Mouse (Mus musculus) testis, adult 2 months (tissue): ENCODE data around the gene Enah.

Experiments
- CTCF ChIP-seq: fragments of 200-500 bp; IDR thresholded peaks from 2 replicates; pipeline ENCODE4 v1.5.1; 2012; ENCODE audit warnings: low read depth, mild to moderate bottlenecking, inconsistent platforms, low read length, moderate library complexity; ENCODE audit not compliant: control insufficient read depth, insufficient read depth, insufficient replicate concordance
- POLR2A ChIP-seq: fragments of 200-500 bp; IDR thresholded peaks from 2 replicates; pipeline ENCODE4 v1.6.1; 2012; ENCODE audit warnings: low read depth, mild to moderate bottlenecking, inconsistent platforms, low read length, moderate library complexity; ENCODE audit not compliant: control insufficient read depth

GRCm38 (mm10) chr1:182019266-182019925 lies 394 bp downstream of the Enah start:
- TF ChIP-seq CTCF, result no peak
- no peak; the same call in 1 of the 2 replicates for TF ChIP-seq POLR2A
